Mouse (Mus musculus) heart, embryonic 12.5 days (tissue): ENCODE measurements around the gene Tmem251. TPM values are rescaled to one million over a fixed set of nuclear protein-coding genes. Genes with fewer than 3 reads are reported as not detected.

Source experiments
- ATAC-seq: fragments of 200-750 bp; cut with Nextera tagmentation; 2 replicates; pipeline ENCODE4 v1.8.0; 2017; ENCODE audit warnings: moderate TSS enrichment, moderate library complexity; ENCODE audit not compliant: insufficient number of reproducible peaks, low FRiP score
- H3K27ac ChIP-seq: fragments of 300-500 bp; sonication (generic); 2 replicates; pipeline ENCODE4 v1.5.1; 2016; ENCODE audit warnings: mild to moderate bottlenecking, moderate library complexity; ENCODE audit not compliant: poor library complexity, severe bottlenecking
- H3K27me3 ChIP-seq: fragments of 300-500 bp; sonication (generic); replicated peaks from 2 replicates; pipeline ENCODE4 v1.6.1; 2016; ENCODE audit warnings: mild to moderate bottlenecking, moderate library complexity
- H3K36me3 ChIP-seq: fragments of 300-500 bp; sonication (generic); 2 replicates; pipeline ENCODE4 v1.6.1; 2016; ENCODE audit warnings: mild to moderate bottlenecking, moderate library complexity
- H3K4me1 ChIP-seq: fragments of 300-500 bp; sonication (generic); replicated peaks from 2 replicates; pipeline ENCODE4 v1.6.1; 2016; ENCODE audit warnings: mild to moderate bottlenecking
- H3K4me2 ChIP-seq: fragments of 300-500 bp; sonication (generic); 2 replicates; pipeline ENCODE4 v1.6.1; 2016; ENCODE audit warnings: mild to moderate bottlenecking, moderate library complexity
- H3K4me3 ChIP-seq: fragments of 300-500 bp; sonication (generic); 2 replicates; pipeline ENCODE4 v1.5.1; 2016; ENCODE audit warnings: mild to moderate bottlenecking
- H3K9ac ChIP-seq: fragments of 300-500 bp; sonication (generic); 2 replicates; pipeline ENCODE4 v1.6.1; 2016; ENCODE audit warnings: mild to moderate bottlenecking, moderate library complexity
- H3K9me3 ChIP-seq: fragments of 300-500 bp; sonication (generic); replicated peaks from 2 replicates; pipeline ENCODE4 v1.6.1; 2016; ENCODE audit warnings: mild to moderate bottlenecking, moderate library complexity
- WGBS: fragments of 180-500 bp; shearing (Covaris S2); methylation state at CpG from one replicate; pipeline ENCODE4 v1.1.7; 2016; 5-methylcytosine and 5-hydroxymethylcytosine counted together
- polyA plus RNA-seq: library from polyadenylated mRNA; unstranded; fragments of >200 nt; fragmentation: Nextera tagmentation; extraction: Ambion mirVana; gene quantifications from 2 replicates; pipeline ENCODE4 v1.2.1, GENCODE M21; 2016

Tmem251 gene
- 7.1 and 8.2 TPM in 2 replicates for polyA plus RNA-seq

GRCm38 (mm10) chr12:102743589-102744574 is at the start of gene Tmem251, which contains the start of gene Moap1:
Gene Tmem251, plus strand, starts transcription at chr12:102743762.
Gene Moap1, minus strand, starts transcription at chr12:102743661.
- Histone ChIP-seq H3K27me3 (no peaks in the 10 kb centered on the region), H3K4me1 (peaks cover 21% of the 10 kb centered on the region), H3K4me2 (peak within 1 kb of the TSS; percentile 89), H3K4me3 (peak within 1 kb of the TSS; percentile 95), H3K36me3 (peaks cover 14% of the 10 kb centered on the region; the same call in 1 of the 2 replicates), H3K9me3 (no peaks in the 10 kb centered on the region), H3K27ac (peak within 1 kb of the TSS; percentile 97), H3K9ac (peak within 1 kb of the TSS; percentile 92)
- WGBS, result under 1% methylated on average over 63 of the region's 63 CpGs
- peak; percentile 97 for ATAC-seq

GRCm38 (mm10) chr12:102695369-102696239 is 48.0 kb upstream of the Tmem251 start:
- Histone ChIP-seq H3K36me3 (no peaks in the 10 kb centered on the region), H3K9ac (no peak overlapping the region), H3K27me3 (no peaks in the 10 kb centered on the region), H3K4me1 (peaks cover 17% of the 10 kb centered on the region), H3K9me3 (no peaks in the 10 kb centered on the region), H3K27ac (no peak overlapping the region), H3K4me2 (no peak overlapping the region), H3K4me3 (no peak overlapping the region)
- ATAC-seq, result no peak
- WGBS, result 71% methylated on average over 18 of the region's 18 CpGs

GRCm38 (mm10) chr12:102696635-102697354 is 46.8 kb upstream of the Tmem251 start:
- peaks cover 17% of the 10 kb centered on the region for H3K4me1 ChIP-seq
- no peak overlapping the region for H3K27ac ChIP-seq
- no peak overlapping the region for H3K9ac ChIP-seq
- H3K36me3 ChIP-seq, result no peaks in the 10 kb centered on the region
- H3K4me3 ChIP-seq, result no peak overlapping the region
- no peaks in the 10 kb centered on the region for H3K9me3 ChIP-seq
- no peaks in the 10 kb centered on the region for H3K27me3 ChIP-seq
- 81% methylated on average over 14 of the region's 14 CpGs for WGBS
- ATAC-seq, result no peak
- H3K4me2 ChIP-seq, result no peak overlapping the region

GRCm38 (mm10) chr12:102697381-102697780 is 46.2 kb upstream of the Tmem251 start:
- H3K4me2 ChIP-seq, result no peak overlapping the region
- H3K36me3 ChIP-seq, result no peaks in the 10 kb centered on the region
- peaks cover 20% of the 10 kb centered on the region for H3K4me1 ChIP-seq
- H3K27ac ChIP-seq, result no peak overlapping the region
- H3K27me3 ChIP-seq, result no peaks in the 10 kb centered on the region
- H3K9me3 ChIP-seq, result no peaks in the 10 kb centered on the region
- no peak for ATAC-seq
- H3K9ac ChIP-seq, result no peak overlapping the region
- WGBS, result 80% methylated on average over 7 of the region's 7 CpGs
- H3K4me3 ChIP-seq, result no peak overlapping the region

- Histone ChIP-seq H3K27me3 (no peaks in the 10 kb centered on the region), H3K4me1 (peaks cover 26% of the 10 kb centered on the region), H3K4me3 (no peak overlapping the region), H3K9ac (no peak overlapping the region), H3K27ac (no peak overlapping the region), H3K36me3 (no peaks in the 10 kb centered on the region), H3K4me2 (no peak overlapping the region), H3K9me3 (no peaks in the 10 kb centered on the region)
- ATAC-seq, result no peak
- 43% methylated on average over 1 of the region's 1 CpGs for WGBS
These were observed 45.4 kb upstream of the Tmem251 start for GRCm38 (mm10) chr12:102698089-102698684.

GRCm38 (mm10) chr12:102699156-102699555 is 44.4 kb upstream of the Tmem251 start:
- Histone ChIP-seq H3K4me2 (no peak overlapping the region), H3K4me3 (no peak overlapping the region), H3K36me3 (no peaks in the 10 kb centered on the region), H3K9me3 (no peaks in the 10 kb centered on the region), H3K9ac (no peak overlapping the region), H3K4me1 (peaks cover 36% of the 10 kb centered on the region), H3K27ac (no peak overlapping the region), H3K27me3 (no peaks in the 10 kb centered on the region)
- WGBS, result 46% methylated on average over 1 of the region's 1 CpGs
- no peak for ATAC-seq

GRCm38 (mm10) chr12:102700453-102700852 is 43.1 kb upstream of the Tmem251 start:
- H3K4me3 ChIP-seq, result no peak overlapping the region
- no peaks in the 10 kb centered on the region for H3K27me3 ChIP-seq
- no peaks in the 10 kb centered on the region for H3K36me3 ChIP-seq
- 75% methylated on average over 12 of the region's 12 CpGs for WGBS
- ATAC-seq, result no peak
- H3K27ac ChIP-seq, result no peak overlapping the region
- H3K9me3 ChIP-seq, result no peaks in the 10 kb centered on the region
- no peak overlapping the region for H3K9ac ChIP-seq
- H3K4me1 ChIP-seq, result peaks cover 40% of the 10 kb centered on the region
- H3K4me2 ChIP-seq, result no peak overlapping the region

- no peak for ATAC-seq
- Histone ChIP-seq H3K27me3 (no peaks in the 10 kb centered on the region), H3K9ac (no peak overlapping the region), H3K4me1 (peaks cover 37% of the 10 kb centered on the region), H3K9me3 (no peaks in the 10 kb centered on the region), H3K4me2 (no peak overlapping the region), H3K27ac (no peak overlapping the region), H3K36me3 (no peaks in the 10 kb centered on the region), H3K4me3 (no peak overlapping the region)
- 85% methylated on average over 5 of the region's 5 CpGs for WGBS
These were observed 41.8 kb upstream of the Tmem251 start for GRCm38 (mm10) chr12:102701691-102702207.

GRCm38 (mm10) chr12:102702356-102703110 is 41.0 kb upstream of the Tmem251 start:
- Histone ChIP-seq H3K36me3 (no peaks in the 10 kb centered on the region), H3K4me1 (peaks cover 38% of the 10 kb centered on the region)

More at GRCm38 (mm10) chr12:102702356-102703110, 41.0 kb upstream of the Tmem251 start:
- WGBS, result 6% methylated on average over 15 of the region's 15 CpGs
- Histone ChIP-seq H3K27me3 (0 out of 2 replicates have a peak, but pooled peaks cover 1% of the 10 kb centered on the region), H3K9me3 (no peaks in the 10 kb centered on the region), H3K9ac (peak overlapping the region; percentile 52), H3K4me3 (peak overlapping the region; percentile 24), H3K4me2 (peak overlapping the region; percentile 63), H3K27ac (no peak overlapping the region)
- no peak for ATAC-seq
